Mouse (Mus musculus) left cerebral cortex, adult 2 months (tissue): ENCODE data around the gene Atrn. TPM values are rescaled to one million over a fixed set of nuclear protein-coding genes. Genes with fewer than 3 reads are reported as not detected.
"Not testable (repeated sequence)": the region's sequence is repeated elsewhere in the genome, so short reads cannot be mapped to it uniquely, and the experiment has no call there.

Experiments
- DNase-seq, 2 experiments: peaks; one replicate each; pipeline ENCODE4 v3.0.0; 2021 to 2022; ENCODE audit warnings: low spot score in 2 of 2, mixed read lengths in 1 of 2; ENCODE audit errors: extremely low spot score in 1 of 2
- H3K27ac ChIP-seq: fragments of 200-600 bp; 2 replicates; pipeline ENCODE4 v1.8.1; 2022
- H3K4me3 ChIP-seq: fragments of 200-600 bp; 2 replicates; pipeline ENCODE4 v1.8.1; 2022
- CTCF ChIP-seq: fragments of 200-600 bp; IDR thresholded peaks from 2 replicates; pipeline ENCODE4 v1.8.1; 2022; ENCODE audit warnings: antibody characterized with exemption, mild to moderate bottlenecking, moderate library complexity
- intact Hi-C: fragments of 180-260 bp; cut with DNase I; formaldehyde crosslinking; loops from one replicate; pipeline ENCODE4 v1.15.1; 2025
- total RNA-seq, 2 experiments: library from RNA; stranded (reverse); gene quantifications; 2 replicates each; pipeline ENCODE4 v1.2.3; 2021

Gene Atrn
- total RNA-seq, 2 experiments from 2014 or later, result 118 to 126 TPM

- no peak for TF ChIP-seq CTCF
- intact Hi-C loops, result no loop called here
- no peak for DNase-seq
- Histone ChIP-seq H3K4me3 (no peak overlapping the region), H3K27ac (no peak overlapping the region)
Measured at GRCm38 (mm10) chr2:131030998-131031397, 124.7 kb downstream of the Atrn start.

- H3K4me3 ChIP-seq, intact Hi-C loops: not testable (repeated sequence)
Measured at GRCm38 (mm10) chr2:131031406-131031805, 125.1 kb downstream of the Atrn start.

GRCm38 (mm10) chr2:131036343-131036742 lies 130.0 kb downstream of the Atrn start:
- Histone ChIP-seq H3K27ac (no peak overlapping the region), H3K4me3 (no peak overlapping the region)
- intact Hi-C loops, result no loop called here

More at GRCm38 (mm10) chr2:131031406-131031805, 125.1 kb downstream of the Atrn start:
- H3K27ac ChIP-seq, DNase-seq: not testable (repeated sequence)

GRCm38 (mm10) chr2:131036757-131037156 lies 130.5 kb downstream of the Atrn start:
- no peak overlapping the region for H3K4me3 ChIP-seq
- no peak for DNase-seq
- no peak for TF ChIP-seq CTCF
- no peak overlapping the region for H3K27ac ChIP-seq
- intact Hi-C loops, result no loop called here

More at GRCm38 (mm10) chr2:131036343-131036742, 130.0 kb downstream of the Atrn start:
- no peak for TF ChIP-seq CTCF
- no peak for DNase-seq

- no peak for TF ChIP-seq CTCF
- Histone ChIP-seq H3K4me3 (no peak overlapping the region), H3K27ac (0 out of 2 replicates have a peak overlapping the region, but pooled peaks have one; percentile 24)
- peak in 1 of 2 experiments; percentile 47 for DNase-seq
- intact Hi-C loops, result no loop called here
Measured at GRCm38 (mm10) chr2:131037226-131037990, 131.1 kb downstream of the Atrn start.

- H3K27ac ChIP-seq, result no peak overlapping the region
- intact Hi-C loops, result no loop called here
- TF ChIP-seq CTCF, result no peak
Measured at GRCm38 (mm10) chr2:131038197-131038596, 131.9 kb downstream of the Atrn start.

GRCm38 (mm10) chr2:131038675-131039074 lies 132.4 kb downstream of the Atrn start:
- Histone ChIP-seq H3K4me3 (no peak overlapping the region), H3K27ac (no peak overlapping the region)
- TF ChIP-seq CTCF, result no peak
- intact Hi-C loops, result no loop called here
- DNase-seq, result no peak

More at GRCm38 (mm10) chr2:131038197-131038596, 131.9 kb downstream of the Atrn start:
- H3K4me3 ChIP-seq, result no peak overlapping the region
- no peak for DNase-seq

- peak overlapping the region; percentile 63 for H3K4me3 ChIP-seq
- peak overlapping the region; percentile 91 for H3K27ac ChIP-seq
- TF ChIP-seq CTCF, result no peak
- intact Hi-C loops, result loop anchor here (5.0 kb wide), 1 partner anchor 121 kb away; the partner anchor contains the start of gene 1700037H04Rik
- DNase-seq, result peak; percentile 87 to 88
Measured at GRCm38 (mm10) chr2:131040854-131041825, 134.8 kb downstream of the Atrn start.

GRCm38 (mm10) chr2:131042988-131043387 lies 136.7 kb downstream of the Atrn start, which contains the start of gene Gfra4:
Gfra4 (minus strand) TSS chr2:131043088.
- intact Hi-C loops, result loop anchor here (5.0 kb wide), 1 partner anchor 119 kb away; the partner anchor contains the start of gene 1700037H04Rik
- DNase-seq, result no peak
- no peak for TF ChIP-seq CTCF
- H3K4me3 ChIP-seq, result peak within 1 kb of the TSS; percentile 63
- peak within 1 kb of the TSS; percentile 91 for H3K27ac ChIP-seq

GRCm38 (mm10) chr2:131044354-131044852 lies 138.1 kb downstream of the Atrn start:
- TF ChIP-seq CTCF, result no peak; the same call in 1 of the 2 replicates
- intact Hi-C loops, result loop anchor here (5.0 kb wide), 1 partner anchor 118 kb away; the partner anchor contains the start of gene 1700037H04Rik
- H3K4me3 ChIP-seq, result no peak overlapping the region
- DNase-seq, result no peak
- no peak overlapping the region for H3K27ac ChIP-seq

- no peak overlapping the region for H3K27ac ChIP-seq
- intact Hi-C loops, result loop anchor here (5.0 kb wide), 1 partner anchor 117 kb away; the partner anchor contains the start of gene 1700037H04Rik
- H3K4me3 ChIP-seq, result no peak overlapping the region
- DNase-seq, result no peak
- TF ChIP-seq CTCF, result no peak
Measured at GRCm38 (mm10) chr2:131044989-131045720, 138.9 kb downstream of the Atrn start.
